Mouse (Mus musculus) megakaryocyte-erythroid progenitor cell, adult 5 weeks (primary cell): ENCODE measurements around the gene Abhd11. TPM values are rescaled to one million over a fixed set of nuclear protein-coding genes. Genes with fewer than 3 reads are reported as not detected.

Experiments used
- polyA plus RNA-seq: library from polyadenylated mRNA; stranded (reverse); fragments of >175 nt; gene quantifications from 2 replicates; pipeline ENCODE4 v1.2.3, GENCODE M21; 2012

The Abhd11 gene
- 109 and 119 TPM in 2 replicates for polyA plus RNA-seq

GRCm38 (mm10) chr5:135008671-135009589, at the start of gene Abhd11:
Gene Abhd11 (plus strand): TSS chr5:135009152.

GRCm38 (mm10) chr5:134985633-134986297, 23.2 kb upstream of the Abhd11 start, which contains the start of gene Cldn3:
Gene Cldn3 (plus strand): TSS chr5:134986214.

GRCm38 (mm10) chr5:135023344-135024173, 14.6 kb downstream of the Abhd11 start, which contains the start of gene Stx1a:
Gene Stx1a (plus strand): TSS chr5:135023482.

Other genes starting within 250 kb of the Abhd11 start
- not detected in 2 replicates for gene Tmem270, start 102.4 kb upstream of the Abhd11 start, polyA plus RNA-seq
- 1.2 and 1.6 TPM in 2 replicates for gene Cldn13, start 93.6 kb upstream of the Abhd11 start, polyA plus RNA-seq
- gene Mettl27, start 76.8 kb upstream of the Abhd11 start, polyA plus RNA-seq: 7.8 and 12.3 TPM in 2 replicates
- 0.16 and 0.19 TPM in 2 replicates for gene Cldn4, start 62.2 kb upstream of the Abhd11 start, polyA plus RNA-seq
- 0.05 and 0.11 TPM in 2 replicates for gene Cldn3, start 22.9 kb upstream of the Abhd11 start, polyA plus RNA-seq
- gene Stx1a, start 14.3 kb downstream of the Abhd11 start, polyA plus RNA-seq: 2.4 and 3.7 TPM in 2 replicates
- gene Dnajc30, start 55.0 kb downstream of the Abhd11 start, polyA plus RNA-seq: 42.4 and 52.4 TPM in 2 replicates
- gene Bud23, start 55.8 kb downstream of the Abhd11 start, polyA plus RNA-seq: 159 and 216 TPM in 2 replicates
- gene Vps37d, start 69.1 kb downstream of the Abhd11 start, polyA plus RNA-seq: 1.4 and 1.6 TPM in 2 replicates
- gene Mlxipl, start 80.7 kb downstream of the Abhd11 start, polyA plus RNA-seq: 0.12 and 0.28 TPM in 2 replicates
- 21.8 and 22.0 TPM in 2 replicates for gene Tbl2, start 140.5 kb downstream of the Abhd11 start, polyA plus RNA-seq
- 48.8 and 61.4 TPM in 2 replicates for gene Bcl7b, start 159.1 kb downstream of the Abhd11 start, polyA plus RNA-seq
- gene Baz1b, start 178.1 kb downstream of the Abhd11 start, polyA plus RNA-seq: 31.5 and 36.2 TPM in 2 replicates
- 3.0 and 4.9 TPM in 2 replicates for gene Fzd9, start 242.1 kb downstream of the Abhd11 start, polyA plus RNA-seq